Mouse (Mus musculus) olfactory bulb, adult 2 months (tissue): ENCODE data around the gene Tbxas1. TPM values are rescaled to one million over a fixed set of nuclear protein-coding genes. Genes with fewer than 3 reads are reported as not detected.
A peak's percentile ranks its signal among the peaks of the same experiment; 100 is the strongest.

Experiments used
- H3K27ac ChIP-seq: fragments of 200-500 bp; 2 replicates; pipeline ENCODE4 v1.5.1; 2012; ENCODE audit warnings: low read depth, low read length; ENCODE audit not compliant: insufficient read depth
- H3K4me1 ChIP-seq: fragments of 200-500 bp; 2 replicates; pipeline ENCODE4 v1.6.1; 2012; ENCODE audit warnings: low read length; ENCODE audit not compliant: control insufficient read depth, insufficient read depth
- H3K4me3 ChIP-seq: fragments of 200-500 bp; 2 replicates; pipeline ENCODE4 v1.5.1; 2012; ENCODE audit warnings: mild to moderate bottlenecking, low read depth, low read length, moderate library complexity; ENCODE audit not compliant: insufficient read depth
- CTCF ChIP-seq: fragments of 200-500 bp; IDR thresholded peaks from 2 replicates; pipeline ENCODE4 v1.5.1; 2012; ENCODE audit warnings: low read depth, mild to moderate bottlenecking, low read length, moderate library complexity; ENCODE audit not compliant: insufficient read depth
- POLR2A ChIP-seq: fragments of 200-500 bp; IDR thresholded peaks from 2 replicates; pipeline ENCODE4 v1.6.1; 2012; ENCODE audit warnings: mild to moderate bottlenecking, low read depth, low read length, moderate library complexity; ENCODE audit not compliant: insufficient read depth
- WGBS: fragments of 180-500 bp; shearing (Covaris S2); methylation state at CpG from one replicate; pipeline ENCODE4 v1.1.7; 2018; 5-methylcytosine and 5-hydroxymethylcytosine counted together
- polyA plus RNA-seq: library from polyadenylated mRNA; stranded (reverse); fragments of >200 nt; gene quantifications from 2 replicates; pipeline ENCODE4 v1.2.4, GENCODE M21; 2012; ENCODE audit warnings: low replicate concordance; ENCODE audit not compliant: missing spikeins, insufficient read depth, insufficient read length

The Tbxas1 gene
- polyA plus RNA-seq, 1 experiment, result not detected

DNA sequence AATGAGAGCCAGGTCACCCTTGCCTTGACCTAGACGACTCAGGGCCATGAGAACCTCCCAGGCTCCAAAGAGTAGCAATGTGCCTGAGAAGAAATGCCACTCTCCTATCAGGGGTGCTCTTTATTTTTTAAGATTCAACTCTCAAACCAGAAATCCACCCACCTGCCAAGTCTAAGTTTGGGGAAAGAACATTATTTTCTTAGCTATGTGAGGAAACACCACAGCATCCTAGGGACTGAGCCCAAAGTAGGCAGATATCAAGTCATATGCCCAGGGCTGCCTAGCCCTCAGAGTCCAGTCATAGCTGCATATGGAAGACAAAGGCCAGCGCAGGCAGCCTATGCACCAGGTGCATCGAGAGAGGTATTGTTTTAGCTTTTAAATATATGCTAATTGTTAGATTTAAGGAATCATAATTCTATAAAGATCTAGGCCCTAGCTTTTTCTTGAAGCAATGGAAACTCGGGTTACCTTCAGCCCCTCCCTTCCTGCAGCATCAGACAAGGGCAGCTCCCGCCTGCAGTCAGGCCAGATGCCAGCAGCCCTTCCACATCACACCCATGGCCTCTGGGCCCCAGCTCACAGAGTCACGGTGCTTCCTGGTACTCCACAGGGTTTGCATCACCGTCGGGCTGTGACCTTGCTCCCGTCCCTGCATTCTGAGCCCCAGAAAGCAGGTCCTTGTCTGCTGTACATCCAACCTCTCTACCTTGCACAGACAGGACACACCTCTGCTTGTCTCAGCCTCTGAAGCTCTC, 176.8 kb downstream of the Tbxas1 start:
- 83% methylated on average over 9 of the region's 9 CpGs for WGBS

GRCm38 (mm10) chr6:39052636-39053035, 177.4 kb downstream of the Tbxas1 start:
- Histone ChIP-seq H3K4me1 (peaks cover 18% of the 10 kb centered on the region), H3K27ac (no peak overlapping the region), H3K4me3 (no peak overlapping the region)
- TF ChIP-seq POLR2A, result no peak
- TF ChIP-seq CTCF, result no peak
- WGBS, result 81% methylated on average over 4 of the region's 4 CpGs

More for the DNA sequence above, 176.8 kb downstream of the Tbxas1 start:
- H3K4me1 ChIP-seq, result peaks cover 18% of the 10 kb centered on the region
- no peak overlapping the region for H3K27ac ChIP-seq
- no peak overlapping the region for H3K4me3 ChIP-seq
- TF ChIP-seq POLR2A, result no peak
- TF ChIP-seq CTCF, result no peak

GRCm38 (mm10) chr6:39054206-39054864, 179.1 kb downstream of the Tbxas1 start:
- TF ChIP-seq CTCF (no peak), POLR2A (no peak)
- H3K4me1 ChIP-seq, result peaks cover 18% of the 10 kb centered on the region
- WGBS, result 76% methylated on average over 13 of the region's 13 CpGs
- no peak overlapping the region for H3K27ac ChIP-seq
- no peak overlapping the region for H3K4me3 ChIP-seq

GRCm38 (mm10) chr6:39054878-39055508, 179.8 kb downstream of the Tbxas1 start:
- H3K4me3 ChIP-seq, result no peak overlapping the region
- H3K4me1 ChIP-seq, result peaks cover 18% of the 10 kb centered on the region
- no peak for TF ChIP-seq POLR2A
- WGBS, result 64% methylated on average over 6 of the region's 6 CpGs
- no peak overlapping the region for H3K27ac ChIP-seq

DNA sequence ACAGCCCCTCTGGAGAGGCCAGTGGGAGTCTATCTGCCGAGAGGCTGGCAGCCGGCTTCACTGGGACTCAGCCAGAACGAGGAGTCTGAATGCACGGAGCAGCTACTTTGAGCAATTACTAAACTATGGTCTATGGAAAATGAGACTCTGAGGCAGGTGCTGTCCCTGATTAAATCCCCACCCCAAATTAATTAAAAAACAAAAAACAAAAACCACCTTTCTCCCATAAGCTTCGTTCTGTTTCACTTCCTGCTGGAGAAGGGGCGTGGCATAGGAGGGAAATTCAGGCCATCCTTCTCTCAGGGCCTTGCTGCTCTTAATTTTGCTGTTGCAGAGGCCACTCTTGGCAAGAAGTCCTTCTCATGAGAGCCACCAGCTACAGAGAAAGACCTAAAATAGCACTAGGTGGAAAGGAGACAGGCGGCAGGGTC, 180.6 kb downstream of the Tbxas1 start:
- peaks cover 18% of the 10 kb centered on the region for H3K4me1 ChIP-seq
- H3K27ac ChIP-seq, result no peak overlapping the region
- WGBS, result 44% methylated on average over 7 of the region's 7 CpGs
- no peak overlapping the region for H3K4me3 ChIP-seq
- TF ChIP-seq POLR2A (no peak), CTCF (no peak)

DNA sequence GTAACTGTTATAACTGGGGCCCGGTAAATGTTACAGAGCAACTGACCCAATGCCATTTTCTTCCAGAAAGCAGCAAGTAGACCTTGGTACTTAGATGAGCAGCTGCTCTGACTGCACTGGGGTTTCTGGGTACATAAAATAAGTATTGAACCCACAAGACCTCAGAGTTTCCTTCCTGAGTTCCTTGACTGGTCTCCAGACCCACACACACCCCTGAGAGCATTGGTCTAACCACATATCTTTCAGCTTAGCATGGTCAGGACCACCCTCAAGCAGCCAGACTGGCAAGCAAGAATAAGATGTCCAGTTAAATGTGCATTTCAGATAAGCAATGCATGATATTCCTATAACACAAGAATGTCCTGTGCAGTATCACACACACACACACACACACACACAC, 182.0 kb downstream of the Tbxas1 start:
- no peak overlapping the region for H3K27ac ChIP-seq
- H3K4me3 ChIP-seq, result no peak overlapping the region
- H3K4me1 ChIP-seq, result peaks cover 18% of the 10 kb centered on the region
- WGBS, result 97% methylated on average over 1 of the region's 1 CpGs
- TF ChIP-seq CTCF (no peak), POLR2A (no peak)

DNA sequence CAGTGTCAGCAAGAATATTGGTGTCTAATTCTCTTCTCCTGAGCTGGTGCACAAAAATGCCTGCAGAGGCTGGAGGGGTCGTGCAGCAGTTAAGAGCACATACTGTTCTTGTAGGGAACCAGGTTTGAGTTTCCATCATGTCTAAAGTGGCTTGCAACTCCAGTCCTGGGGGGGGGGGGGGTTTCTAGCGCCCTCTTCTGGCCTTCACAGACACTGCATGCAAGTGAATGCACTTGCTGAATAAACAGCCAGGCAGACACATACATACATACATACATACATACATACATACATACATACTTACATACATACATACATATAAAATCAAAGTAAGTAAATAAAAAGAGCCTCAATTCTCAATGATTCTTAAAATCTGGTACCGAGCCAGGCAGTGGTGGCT, 183.2 kb downstream of the Tbxas1 start:
- H3K4me1 ChIP-seq, result peaks cover 18% of the 10 kb centered on the region
- H3K27ac ChIP-seq, result no peak overlapping the region
- H3K4me3 ChIP-seq, result no peak overlapping the region
- TF ChIP-seq CTCF, result 0 out of 2 replicates have a peak, but pooled peaks have one; percentile 29
- no peak for TF ChIP-seq POLR2A
- 68% methylated on average over 3 of the region's 3 CpGs for WGBS

- WGBS, result 88% methylated on average over 3 of the region's 3 CpGs
- TF ChIP-seq POLR2A (no peak), CTCF (no peak)
- H3K27ac ChIP-seq, result no peak overlapping the region
- peaks cover 18% of the 10 kb centered on the region for H3K4me1 ChIP-seq
- no peak overlapping the region for H3K4me3 ChIP-seq
These were observed 183.7 kb downstream of the Tbxas1 start for GRCm38 (mm10) chr6:39058936-39059335.
